Mouse (Mus musculus) liver, adult 2 months (tissue): Measurements from ENCODE around the gene Clasrp. TPM values are rescaled to one million over a fixed set of nuclear protein-coding genes. Genes with fewer than 3 reads are reported as not detected.
A peak's percentile ranks its signal among the peaks of the same experiment; 100 is the strongest.

Source experiments
- DNase-seq: peaks from one replicate; pipeline ENCODE4 v3.0.0-alpha.2; 2011; ENCODE audit warnings: low read depth, low spot score; ENCODE audit errors: extremely low read depth
- H3K27ac ChIP-seq: fragments of 200-500 bp; replicated peaks from 2 replicates; pipeline ENCODE4 v1.5.1; 2012; ENCODE audit warnings: low read depth, mild to moderate bottlenecking, control low read depth, inconsistent platforms, low read length; ENCODE audit not compliant: insufficient read depth
- H3K27me3 ChIP-seq: fragments of 200-500 bp; 2 replicates; pipeline ENCODE4 v1.6.1; 2012; ENCODE audit warnings: mild to moderate bottlenecking, moderate library complexity, low read length, inconsistent platforms; ENCODE audit not compliant: control insufficient read depth, insufficient read depth
- H3K36me3 ChIP-seq: fragments of 200-500 bp; 2 replicates; pipeline ENCODE4 v1.6.1; 2012; ENCODE audit warnings: low read length, inconsistent platforms; ENCODE audit not compliant: control insufficient read depth, insufficient read depth
- H3K4me1 ChIP-seq: fragments of 200-500 bp; 2 replicates; pipeline ENCODE4 v1.6.1; 2011; ENCODE audit warnings: low read length; ENCODE audit not compliant: control insufficient read depth, insufficient read depth
- H3K4me3 ChIP-seq: fragments of 200-500 bp; 2 replicates; pipeline ENCODE4 v1.5.1; 2011; ENCODE audit warnings: low read depth, mild to moderate bottlenecking, control low read depth, low read length, moderate library complexity; ENCODE audit not compliant: insufficient read depth
- H3K79me2 ChIP-seq: fragments of 200-500 bp; 2 replicates; pipeline ENCODE4 v1.6.1; 2012; ENCODE audit warnings: inconsistent platforms, mild to moderate bottlenecking, low read length, moderate library complexity; ENCODE audit not compliant: control insufficient read depth, insufficient read depth
- H3K9ac ChIP-seq: fragments of 200-500 bp; 2 replicates; pipeline ENCODE4 v1.6.1; 2012; ENCODE audit warnings: low read depth, mild to moderate bottlenecking, control low read depth, inconsistent platforms, low read length
- CTCF ChIP-seq: fragments of 200-500 bp; IDR thresholded peaks from 2 replicates; pipeline ENCODE4 v1.5.1; 2011; ENCODE audit warnings: low read depth, low read length, control low read depth
- POLR2A ChIP-seq: fragments of 200-500 bp; IDR thresholded peaks from 2 replicates; pipeline ENCODE4 v1.6.1; 2011; ENCODE audit warnings: low read length, control low read depth; ENCODE audit not compliant: insufficient read depth; ENCODE audit errors: extremely low read depth
- WGBS: fragments of 180-500 bp; shearing (Covaris S2); methylation state at CpG from one replicate; pipeline ENCODE4 v1.1.7; 2018; 5-methylcytosine and 5-hydroxymethylcytosine counted together
- polyA plus RNA-seq: library from polyadenylated mRNA; depleted of rRNA; stranded (reverse); fragments of >200 nt; gene quantifications from 2 replicates; pipeline ENCODE4 v1.2.3, GENCODE M21; 2012
- total RNA-seq: library from RNA; depleted of rRNA; stranded (reverse); fragments of >200 nt; gene quantifications from 2 replicates; pipeline ENCODE4 v1.2.3, GENCODE M21; 2014

Clasrp gene
- total and polyA plus RNA-seq, 2 experiments, result 5.3 to 24.8 TPM

DNA sequence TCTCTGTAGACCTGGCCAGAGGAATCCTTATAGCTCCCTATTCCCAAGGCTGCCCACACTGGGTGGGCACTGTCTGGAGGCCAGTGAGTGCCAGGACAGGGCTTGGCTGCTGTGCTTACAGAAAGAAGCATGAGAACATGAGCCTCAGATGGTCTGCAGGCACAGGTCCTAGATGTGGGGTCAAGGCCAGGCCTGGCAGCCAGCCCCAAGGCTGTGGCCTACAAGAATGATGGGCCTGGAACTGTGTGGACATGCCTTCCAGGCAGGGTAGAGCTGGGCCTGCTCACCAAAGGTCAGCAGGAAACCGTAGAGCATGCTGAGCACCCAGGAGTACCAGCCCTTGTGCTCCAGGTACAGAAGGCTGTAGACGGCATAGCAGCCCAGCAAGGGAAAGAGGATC, 30.3 kb upstream of the Clasrp start:
- 84% methylated on average over 2 of the region's 2 CpGs for WGBS
- no peak overlapping the region for H3K4me3 ChIP-seq

DNA sequence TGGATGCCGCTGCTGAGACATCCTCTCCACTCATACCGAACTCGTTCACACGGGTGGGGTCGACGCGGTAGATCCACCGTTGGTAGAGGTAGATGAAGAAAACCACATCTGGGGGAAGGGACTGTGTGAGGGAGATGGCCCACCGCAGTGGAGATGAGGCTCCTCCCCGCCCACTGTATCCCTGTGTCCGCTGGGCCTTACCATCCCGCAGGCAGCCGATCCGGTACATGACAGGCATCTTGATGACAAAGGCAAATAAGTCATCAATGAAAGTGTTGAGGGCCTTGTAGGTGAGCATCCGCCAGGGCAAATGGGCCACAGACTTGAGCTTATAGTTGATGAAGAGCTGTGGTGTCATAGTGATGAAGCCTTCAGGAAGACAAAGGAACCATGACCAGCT, 29.6 kb upstream of the Clasrp start:
- Histone ChIP-seq H3K9ac (no peak overlapping the region), H3K4me1 (no peaks in the 10 kb centered on the region), H3K27me3 (no peaks in the 10 kb centered on the region), H3K79me2 (no peaks in the 10 kb centered on the region), H3K27ac (no peak overlapping the region), H3K4me3 (no peak overlapping the region), H3K36me3 (peaks cover 5% of the 10 kb centered on the region)
- TF ChIP-seq CTCF, result no peak
- no peak for TF ChIP-seq POLR2A
- WGBS, result 95% methylated on average over 15 of the region's 15 CpGs
- no peak for DNase-seq

More for the DNA sequence above, 30.3 kb upstream of the Clasrp start:
- H3K36me3 ChIP-seq, result peaks cover 5% of the 10 kb centered on the region
- no peak overlapping the region for H3K27ac ChIP-seq
- TF ChIP-seq CTCF (no peak), POLR2A (no peak)
- H3K79me2 ChIP-seq, result no peaks in the 10 kb centered on the region
- H3K9ac ChIP-seq, result no peak overlapping the region
- no peak for DNase-seq
- no peaks in the 10 kb centered on the region for H3K27me3 ChIP-seq
- H3K4me1 ChIP-seq, result no peaks in the 10 kb centered on the region

GRCm38 (mm10) chr7:19633197-19633596, 28.9 kb upstream of the Clasrp start:
- peaks cover 5% of the 10 kb centered on the region for H3K36me3 ChIP-seq
- 96% methylated on average over 17 of the region's 17 CpGs for WGBS
- H3K27me3 ChIP-seq, result no peaks in the 10 kb centered on the region
- no peak for DNase-seq
- no peak overlapping the region for H3K9ac ChIP-seq
- no peak overlapping the region for H3K4me3 ChIP-seq
- H3K4me1 ChIP-seq, result no peaks in the 10 kb centered on the region
- TF ChIP-seq POLR2A, result no peak
- TF ChIP-seq CTCF, result no peak
- H3K79me2 ChIP-seq, result no peaks in the 10 kb centered on the region
- H3K27ac ChIP-seq, result no peak overlapping the region

- Histone ChIP-seq H3K9ac (no peak overlapping the region), H3K79me2 (no peaks in the 10 kb centered on the region), H3K27ac (no peak overlapping the region), H3K36me3 (peaks cover 5% of the 10 kb centered on the region), H3K4me3 (no peak overlapping the region), H3K27me3 (no peaks in the 10 kb centered on the region), H3K4me1 (no peaks in the 10 kb centered on the region)
- DNase-seq, result no peak
- TF ChIP-seq POLR2A (no peak), CTCF (no peak)
Measured at GRCm38 (mm10) chr7:19632720-19633119, 28.4 kb upstream of the Clasrp start.

- Histone ChIP-seq H3K9ac (no peak overlapping the region), H3K79me2 (no peaks in the 10 kb centered on the region), H3K27ac (no peak overlapping the region), H3K36me3 (peaks cover 5% of the 10 kb centered on the region), H3K27me3 (no peaks in the 10 kb centered on the region), H3K4me3 (no peak overlapping the region), H3K4me1 (no peaks in the 10 kb centered on the region)
- TF ChIP-seq CTCF, result no peak
- TF ChIP-seq POLR2A, result no peak
- DNase-seq, result no peak
Measured at GRCm38 (mm10) chr7:19632275-19632674, 28.0 kb upstream of the Clasrp start.

- peaks cover 4% of the 10 kb centered on the region for H3K36me3 ChIP-seq
- TF ChIP-seq POLR2A, result no peak
- TF ChIP-seq CTCF, result no peak
- H3K4me1 ChIP-seq, result no peaks in the 10 kb centered on the region
- no peaks in the 10 kb centered on the region for H3K79me2 ChIP-seq
- WGBS, result 2% methylated on average over 40 of the region's 41 CpGs
- peak within 1 kb of the TSS; percentile 82 for H3K9ac ChIP-seq
- H3K27me3 ChIP-seq, result no peaks in the 10 kb centered on the region
- peak within 1 kb of the TSS; percentile 46 for H3K27ac ChIP-seq
- DNase-seq, result peak; percentile 21
- H3K4me3 ChIP-seq, result peak within 1 kb of the TSS; percentile 68
Measured at GRCm38 (mm10) chr7:19629361-19629734, 25.1 kb upstream of the Clasrp start, which contains the start of gene Relb. Gene Relb (minus strand): TSS chr7:19629438.
